Mouse (Mus musculus) E14TG2a.4 (cell line): Measurements from ENCODE around the gene Fxyd6.
A peak's percentile ranks its signal among the peaks of the same experiment; 100 is the strongest.

Experiments used
- CTCF ChIP-seq: conservative IDR thresholded peaks from 2 replicates; pipeline ENCODE4 v1.5.1; 2014; ENCODE audit warnings: low read length
- NANOG ChIP-seq: IDR thresholded peaks from 2 replicates; pipeline ENCODE4 v1.6.1; 2014; ENCODE audit warnings: borderline replicate concordance, low read length, mixed read lengths
- POU5F1 ChIP-seq: IDR thresholded peaks from 2 replicates; pipeline ENCODE4 v1.6.1; 2014; ENCODE audit warnings: low read length, borderline replicate concordance

- TF ChIP-seq CTCF: peak; percentile 75
- TF ChIP-seq POU5F1: no peak
- no peak for TF ChIP-seq NANOG
Measured at GRCm38 (mm10) chr9:45412287-45412686, 42.3 kb downstream of the Fxyd6 start.
